Mouse (Mus musculus): ENCODE results near the gene Ccdc9b.

- no peak for TF ChIP-seq CTCF (IDR thresholded peaks at IDR 0.05; ENCODE audit: low read depth, low read length)
- no peak for TF ChIP-seq EP300 (IDR thresholded peaks at IDR 0.05; ENCODE audit: insufficient read depth, low read depth, low read length)
Measured at GRCm38 (mm10) chr2:118761906-118762783, at the start of gene Ccdc9b.

Measured in ES-Bruce4 (cell line).